10 mouse cellular contexts compared by ENCODE assay signal in the genomic region with DNA sequence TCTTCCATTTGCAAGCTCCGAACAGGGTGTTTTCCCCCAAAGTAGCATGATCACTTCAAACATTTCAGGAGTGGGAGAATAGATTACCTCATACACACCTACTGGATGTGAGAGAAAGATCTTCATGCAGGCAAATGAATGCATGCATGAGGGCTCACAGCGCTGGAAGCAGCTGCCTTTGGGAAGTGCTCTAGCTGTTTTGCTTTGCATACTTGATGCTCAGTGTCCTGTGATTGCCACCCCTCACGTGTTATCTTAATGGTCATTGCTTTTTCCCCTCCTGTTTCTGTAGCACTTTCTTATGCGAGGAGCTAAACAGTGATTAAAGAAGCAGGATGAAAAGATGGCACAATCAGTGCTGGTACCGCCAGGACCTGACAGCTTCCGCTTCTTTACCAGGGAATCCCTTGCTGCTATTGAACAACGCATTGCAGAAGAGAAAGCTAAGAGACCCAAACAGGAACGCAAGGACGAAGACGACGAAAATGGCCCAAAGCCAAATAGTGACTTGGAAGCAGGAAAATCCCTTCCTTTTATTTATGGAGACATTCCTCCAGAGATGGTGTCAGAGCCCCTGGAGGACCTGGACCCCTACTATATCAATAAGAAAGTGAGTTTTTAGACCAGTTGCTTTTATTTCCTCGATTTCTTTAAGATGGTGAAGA. TPM values are rescaled to one million over a fixed set of nuclear protein-coding genes. Genes with fewer than 3 reads are reported as not detected.
DNase-seq lines count a peak whose midpoint lies in the region; ATAC-seq lines count a peak whose summit lies in the region.
"Had no signal": no experiment of that assay in that cellular context is flagged by ENCODE, and none has a peak within 500 bp of the region (broad histone marks: within the 10 kb centered on the region; RNA-seq: fewer than 3 reads in every experiment).

No protein-coding gene starts in this region.

- H3K4me2 ChIP-seq in hindbrain, embryonic 15.5 days = peak overlapping the region; percentile 55
- H3K4me2 ChIP-seq in hindbrain, embryonic 11.5 days (replicated peaks; ENCODE audit: low read depth, low read length) = no peak overlapping the region
- H3K4me2 ChIP-seq in neural tube, embryonic 14.5 days (ENCODE audit: low read depth, low read length) = peak overlapping the region; percentile 55; the same call in 1 of the 2 replicates
- no peak overlapping the region for H3K4me2 ChIP-seq in intestine, embryonic 15.5 days (replicated peaks)

- no peaks in the 10 kb centered on the region for H3K9me3 ChIP-seq in hindbrain, embryonic 15.5 days
- no peaks in the 10 kb centered on the region for H3K9me3 ChIP-seq in hindbrain, embryonic 11.5 days (ENCODE audit: control insufficient read depth, low read length)
- no peaks in the 10 kb centered on the region for H3K9me3 ChIP-seq in neural tube, embryonic 14.5 days (ENCODE audit: control insufficient read depth, low read length)
- no peaks in the 10 kb centered on the region for H3K9me3 ChIP-seq in intestine, embryonic 15.5 days

- H3K27me3 ChIP-seq in hindbrain, embryonic 15.5 days = no peaks in the 10 kb centered on the region
- no peaks in the 10 kb centered on the region for H3K27me3 ChIP-seq in hindbrain, embryonic 11.5 days (ENCODE audit: control insufficient read depth, insufficient read depth, low read length)
- H3K27me3 ChIP-seq in neural tube, embryonic 14.5 days (ENCODE audit: control insufficient read depth, insufficient read depth, low read length) = no peaks in the 10 kb centered on the region
- H3K27me3 ChIP-seq in intestine, embryonic 15.5 days (replicated peaks) = no peaks in the 10 kb centered on the region

- H3K4me1 ChIP-seq in hindbrain, embryonic 15.5 days (replicated peaks) = peaks cover 27% of the 10 kb centered on the region
- no peaks in the 10 kb centered on the region for H3K4me1 ChIP-seq in hindbrain, embryonic 11.5 days (replicated peaks; ENCODE audit: control insufficient read depth, insufficient read depth, low read length)
- H3K4me1 ChIP-seq in neural tube, embryonic 14.5 days (ENCODE audit: control insufficient read depth, insufficient read depth, low read length) = peaks cover 7% of the 10 kb centered on the region
- H3K4me1 ChIP-seq in intestine, embryonic 15.5 days (replicated peaks) = no peaks in the 10 kb centered on the region; the same call in 1 of the 2 replicates

- peak overlapping the region; percentile 17 for H3K4me3 ChIP-seq in hindbrain, embryonic 15.5 days
- no peak overlapping the region for H3K4me3 ChIP-seq in hindbrain, embryonic 11.5 days (ENCODE audit: low read depth, low read length)
- no peak overlapping the region for H3K4me3 ChIP-seq in neural tube, embryonic 14.5 days (ENCODE audit: low read depth, low read length)
- no peak overlapping the region for H3K4me3 ChIP-seq in intestine, embryonic 15.5 days (replicated peaks)

- 0 out of 2 replicates have a peak, but pooled peaks cover 5% of the 10 kb centered on the region for H3K36me3 ChIP-seq in hindbrain, embryonic 15.5 days
- H3K36me3 ChIP-seq in hindbrain, embryonic 11.5 days (ENCODE audit: control insufficient read depth, insufficient read depth, low read length) = no peaks in the 10 kb centered on the region
- H3K36me3 ChIP-seq in neural tube, embryonic 14.5 days (ENCODE audit: control insufficient read depth, insufficient read depth, low read length) = no peaks in the 10 kb centered on the region
- no peaks in the 10 kb centered on the region for H3K36me3 ChIP-seq in intestine, embryonic 15.5 days

- 54% methylated on average over 12 of the region's 12 CpGs for WGBS in hindbrain, embryonic 15.5 days
- WGBS in hindbrain, embryonic 11.5 days = 70% methylated on average over 12 of the region's 12 CpGs
- WGBS in neural tube, embryonic 14.5 days = 51% methylated on average over 12 of the region's 12 CpGs
- 57% methylated on average over 12 of the region's 12 CpGs for WGBS in intestine, embryonic 15.5 days

- no peak for DNase-seq in cerebellum, adult 8-10 months
- DNase-seq in hindbrain, embryonic 11.5 days (ENCODE audit: low spot score) = no peak
- peak; percentile 37 for DNase-seq in right cerebral cortex, adult 18-20 months
- no peak for DNase-seq in right cerebral cortex, postnatal 36 days (ENCODE audit: low spot score in 2 of 2)
- DNase-seq: heart, postnatal 36 days had no signal

- H3K27ac ChIP-seq in hindbrain, embryonic 15.5 days (replicated peaks) = peak overlapping the region; percentile 76
- H3K27ac ChIP-seq in hindbrain, embryonic 11.5 days (ENCODE audit: low read depth, low read length) = no peak overlapping the region
- no peak overlapping the region for H3K27ac ChIP-seq in neural tube, embryonic 14.5 days (ENCODE audit: low read depth, low read length)
- no peak overlapping the region for H3K27ac ChIP-seq in intestine, embryonic 15.5 days
- H3K27ac ChIP-seq: liver, embryonic 14.5 days had no signal

- no peak overlapping the region; the same call in 1 of the 2 replicates for H3K9ac ChIP-seq in hindbrain, embryonic 15.5 days
- no peak overlapping the region for H3K9ac ChIP-seq in hindbrain, embryonic 11.5 days (ENCODE audit: low read depth, low read length)
- no peak overlapping the region for H3K9ac ChIP-seq in neural tube, embryonic 14.5 days (replicated peaks; ENCODE audit: low read depth, low read length)
- no peak overlapping the region for H3K9ac ChIP-seq in intestine, embryonic 15.5 days
- H3K9ac ChIP-seq: liver, embryonic 14.5 days had no signal

- peak; percentile 40; the same call in 1 of the 2 replicates for ATAC-seq in cerebellum, adult (ENCODE audit: insufficient number of reproducible peaks, low FRiP score, low TSS enrichment)
- ATAC-seq in hindbrain, embryonic 15.5 days (ENCODE audit: low FRiP score, low read depth) = no peak
- ATAC-seq in hindbrain, embryonic 11.5 days (ENCODE audit: low FRiP score) = no peak
- ATAC-seq in neural tube, embryonic 14.5 days (ENCODE audit: low read depth) = no peak
- no peak for ATAC-seq in intestine, embryonic 15.5 days

RNA-seq across cellular contexts. Expression of a gene that starts 49.7 kb away (rescaled TPM):
- polyA plus RNA-seq in hindbrain, embryonic 15.5 days (2015; fragmentation: Nextera tagmentation; extraction: Ambion mirVana) = 44.2 and 45.7 TPM in 2 replicates
- polyA plus RNA-seq in hindbrain, embryonic 11.5 days (2014; fragmentation: Nextera tagmentation; extraction: Ambion mirVana) = 9.8 and 16.6 TPM in 2 replicates
- 67.8 and 76.8 TPM in 2 replicates for polyA plus RNA-seq in neural tube, embryonic 14.5 days (2014; fragmentation: Nextera tagmentation; extraction: Ambion mirVana)
- 2.3 and 3.0 TPM in 2 replicates for polyA plus RNA-seq in intestine, embryonic 15.5 days (2015; fragmentation: Nextera tagmentation; extraction: Ambion mirVana)

Comparison
In these comparisons a context has a peak if more than half of its experiments do, and no peak if none do; other contexts are left out.
1. H3K4me2 ChIP-seq: peak in hindbrain, embryonic 15.5 days (single experiment) and neural tube, embryonic 14.5 days (single experiment); none in hindbrain, embryonic 11.5 days (single experiment) and intestine, embryonic 15.5 days (single experiment).